Mouse (Mus musculus) layer of hippocampus, postnatal 36 days (tissue): Measurements from ENCODE around the gene Tecr. TPM values are rescaled to one million over a fixed set of nuclear protein-coding genes. Genes with fewer than 3 reads are reported as not detected.

Experiments
- DNase-seq, 2 experiments: peaks; one replicate each; pipeline ENCODE4 v3.0.0; 2022
- total RNA-seq, 2 experiments: library from RNA; stranded (reverse); gene quantifications; 2 replicates each; pipeline ENCODE4 v1.2.3; 2021

The Tecr gene
- total RNA-seq, 2 experiments from 2014 or later, result 511 to 514 TPM

DNA sequence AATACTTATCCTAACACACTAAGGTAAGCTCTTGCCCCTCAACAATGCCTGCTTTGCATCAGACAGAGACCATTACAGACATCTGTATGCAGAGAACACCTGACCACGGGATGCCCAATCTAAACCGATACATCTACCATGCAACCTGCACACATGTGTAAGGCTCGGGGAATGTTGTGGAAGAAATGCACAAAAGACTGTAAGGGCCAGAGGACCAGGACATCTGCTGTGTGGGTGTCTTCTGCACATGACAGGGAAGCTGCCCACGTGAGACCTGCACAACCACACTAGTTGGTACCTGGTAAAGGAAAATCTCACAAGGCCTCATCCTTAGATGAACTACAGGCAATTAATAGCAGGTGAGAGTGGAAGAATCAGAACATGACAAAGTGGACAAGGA is 44.5 kb downstream of the Tecr start:
- DNase-seq, result no peak

DNA sequence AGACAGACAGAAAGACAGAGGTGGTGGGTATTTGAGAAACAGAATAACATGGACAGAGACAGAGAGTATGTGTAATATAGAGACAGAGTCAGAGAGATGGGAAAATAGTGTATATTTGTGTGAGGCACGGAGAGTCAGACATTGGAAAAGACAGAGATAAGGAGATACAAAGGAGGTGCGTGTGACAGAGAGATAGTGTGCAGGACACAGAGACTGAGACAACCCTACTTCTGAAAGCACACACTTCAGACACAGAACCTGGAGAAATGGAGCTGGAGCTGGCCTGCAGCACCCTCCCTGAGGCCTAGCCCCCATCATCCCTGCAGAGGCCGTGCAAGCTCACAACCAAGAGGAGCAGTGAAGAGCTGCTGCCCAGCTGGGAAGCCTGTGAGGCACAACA is 45.1 kb downstream of the Tecr start:
- DNase-seq, result no peak

DNA sequence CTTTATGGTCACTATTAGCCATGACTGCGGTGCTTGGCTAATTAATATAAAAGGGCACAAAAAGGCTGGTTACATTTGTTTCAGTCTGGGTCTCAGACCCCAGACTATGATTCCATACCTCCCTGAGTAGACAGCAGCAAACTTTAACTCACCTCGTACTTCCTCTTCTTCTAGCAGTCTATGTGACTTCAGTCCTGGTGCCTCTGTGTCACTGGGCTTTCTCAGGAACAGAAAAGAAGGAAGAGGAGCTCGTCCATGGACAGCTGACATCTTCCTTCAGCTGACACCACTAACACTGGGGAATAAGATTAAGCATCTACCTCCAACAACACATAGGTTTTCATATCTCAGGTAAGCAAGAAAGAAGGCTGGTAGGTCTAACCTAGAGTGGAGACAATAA is 72.0 kb downstream of the Tecr start, which contains the start of gene Olfr370:
Gene Olfr370 (plus strand): TSS at position 45 of the 400 bp plus-strand sequence.
- no peak for DNase-seq

DNA sequence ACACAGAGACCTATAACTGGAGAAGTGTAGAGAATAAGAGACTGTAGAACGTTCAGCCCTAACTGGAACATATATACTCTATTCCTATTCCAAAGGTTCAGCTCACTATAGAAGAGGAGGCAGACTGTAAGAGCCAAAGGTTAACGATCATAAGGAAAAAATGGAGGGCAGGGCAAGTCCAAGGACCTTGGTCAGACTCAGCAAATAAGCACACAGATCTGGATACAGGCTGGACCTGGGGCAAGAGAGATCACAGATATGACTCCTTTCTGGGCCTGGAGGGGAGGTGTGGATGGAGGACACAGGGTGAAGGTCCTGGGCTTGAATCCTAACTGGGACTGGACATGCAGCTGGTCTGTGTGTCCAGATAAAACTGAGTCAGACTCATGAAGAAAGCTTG is 73.0 kb downstream of the Tecr start:
- DNase-seq, result no peak

Other genes with a start within 250 kb of the Tecr start
- 1 to 10 TPM; 8.3 to 9.2 TPM for gene Clgn, start 218.1 kb downstream of the Tecr start, total RNA-seq
- 100 to 1,000 TPM; 213 to 246 TPM for gene Scoc, start 149.6 kb downstream of the Tecr start, total RNA-seq
- gene Olfr370, start 72.2 kb downstream of the Tecr start, total RNA-seq, result not detected
- 100 to 1,000 TPM; 147 to 150 TPM for gene Ndufb7, start 41.3 kb downstream of the Tecr start, total RNA-seq
- 10 to 100 TPM; 46.3 to 51.8 TPM for gene Dnajb1, start 222 bp upstream of the Tecr start, total RNA-seq
- gene Gipc1, start 44.7 kb upstream of the Tecr start, total RNA-seq, result 10 to 100 TPM; 56.9 to 58.1 TPM
- 1 to 10 TPM in 1 of 2 experiments, under 1 TPM in 1; 1.00 to 1.4 TPM for gene Ptger1, start 58.7 kb upstream of the Tecr start, total RNA-seq
- gene Pkn1, start 91.2 kb upstream of the Tecr start, total RNA-seq, result 10 to 100 TPM; 53.0 to 54.8 TPM
- 10 to 100 TPM; 17.0 to 19.2 TPM for gene Ddx39, start 107.2 kb upstream of the Tecr start, total RNA-seq
- 1 to 10 TPM; 7.6 to 7.7 TPM for gene Adgre5, start 133.4 kb upstream of the Tecr start, total RNA-seq